Mouse (Mus musculus): ENCODE measurements around the gene B230217C12Rik.
A peak's percentile ranks its signal among the peaks of the same experiment; 100 is the strongest.

B230217C12Rik gene

DNA sequence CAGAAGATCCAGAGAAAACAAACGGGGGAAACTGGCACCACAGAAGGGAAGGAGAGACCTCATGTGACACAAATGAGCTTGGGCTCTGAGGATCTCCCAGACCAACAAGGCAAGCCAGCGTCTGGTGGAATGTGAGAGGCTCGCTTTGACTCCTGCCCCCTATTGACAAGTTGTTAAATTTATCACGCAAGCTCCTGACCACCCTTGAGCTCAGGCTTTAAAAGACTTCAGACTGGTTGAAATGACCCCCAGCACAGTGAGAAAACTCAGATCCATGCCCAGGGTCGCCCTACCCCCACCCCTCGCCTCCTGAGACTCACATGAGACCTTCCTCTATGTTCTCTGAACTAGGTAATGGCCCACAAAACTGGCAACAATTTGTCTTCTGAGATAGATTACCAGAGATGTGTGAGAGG is at the start of gene B230217C12Rik:
B230217C12Rik (plus strand) TSS at position 242 of the 416 bp plus-strand sequence.
- DNase-seq (ENCODE audit: low spot score), result peak; percentile 68

DNA sequence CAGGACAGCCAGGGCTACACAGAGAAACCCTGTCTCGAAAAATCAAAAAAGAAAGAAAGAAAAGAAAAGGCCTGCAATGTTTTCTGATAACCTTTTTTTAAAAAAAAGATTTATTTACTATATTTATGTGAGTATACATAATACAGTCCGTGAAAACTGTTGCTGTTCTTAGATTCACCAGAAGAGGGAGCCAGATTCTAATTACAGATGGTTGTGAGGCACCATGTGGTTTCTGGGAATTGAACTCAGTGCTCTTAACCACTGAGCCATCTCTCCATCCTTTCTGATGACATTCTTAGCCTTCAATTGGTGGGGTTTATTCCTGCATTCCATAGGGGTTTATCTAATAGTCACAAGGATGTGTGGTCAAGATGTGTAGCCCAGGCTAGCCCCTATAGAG is 47.4 kb upstream of the B230217C12Rik start:
- peak; percentile 81 for DNase-seq (ENCODE audit: low spot score)

DNA sequence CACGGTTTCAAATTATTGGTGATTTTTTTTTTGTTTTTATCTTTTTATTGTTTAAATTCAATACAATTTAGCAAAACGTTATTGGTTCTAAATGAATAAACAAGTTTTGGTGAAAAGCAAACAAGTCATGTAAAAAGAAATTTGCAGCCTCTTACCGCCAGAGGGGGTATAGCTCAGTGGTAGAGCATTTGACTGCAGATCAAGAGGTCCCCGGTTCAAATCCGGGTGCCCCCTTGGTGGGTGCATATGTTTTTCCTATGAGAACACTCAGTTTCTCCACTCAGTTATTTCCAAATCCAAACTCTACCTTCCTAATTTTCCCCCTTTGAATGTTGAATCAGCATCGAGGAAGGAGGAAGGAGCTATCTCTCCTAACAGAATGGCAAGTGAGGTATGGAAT is 43.7 kb upstream of the B230217C12Rik start:
- DNase-seq (ENCODE audit: low spot score), result peak; percentile 67

DNA sequence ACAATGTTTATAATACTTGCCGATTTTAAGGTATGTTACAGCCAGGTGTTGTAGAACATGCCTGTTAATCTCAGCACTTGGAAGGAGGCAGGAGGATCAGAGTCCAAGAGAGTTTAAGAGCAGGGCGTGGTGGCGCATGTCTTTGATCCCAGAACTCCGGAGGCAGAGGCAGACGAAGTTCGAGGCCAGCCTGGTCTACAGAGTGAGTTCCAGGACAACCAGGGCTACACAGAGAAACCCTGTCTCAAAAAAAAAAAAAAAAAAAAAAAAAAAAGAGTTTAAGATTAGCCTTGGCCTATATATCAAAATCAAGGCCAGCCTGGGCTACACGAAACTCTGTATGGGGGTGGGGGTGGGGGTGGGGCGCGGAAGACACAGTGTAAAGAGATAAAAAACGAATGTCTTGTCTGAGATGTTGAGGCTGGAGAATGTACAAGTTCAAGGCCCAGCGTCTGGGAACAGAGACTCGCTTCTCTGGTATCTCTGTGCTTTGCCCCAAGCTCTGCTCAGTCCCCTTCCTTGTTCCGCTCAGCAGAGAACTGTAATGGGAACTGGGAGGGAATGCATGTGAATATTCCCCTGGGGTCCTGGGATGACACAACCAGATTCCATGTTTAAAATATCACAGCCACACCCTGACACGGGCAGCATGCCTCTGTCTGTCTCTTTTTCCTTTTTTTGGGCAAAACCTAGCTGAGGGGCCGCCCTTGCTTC is 43.1 kb upstream of the B230217C12Rik start:
- no peak for DNase-seq (ENCODE audit: low spot score)

DNA sequence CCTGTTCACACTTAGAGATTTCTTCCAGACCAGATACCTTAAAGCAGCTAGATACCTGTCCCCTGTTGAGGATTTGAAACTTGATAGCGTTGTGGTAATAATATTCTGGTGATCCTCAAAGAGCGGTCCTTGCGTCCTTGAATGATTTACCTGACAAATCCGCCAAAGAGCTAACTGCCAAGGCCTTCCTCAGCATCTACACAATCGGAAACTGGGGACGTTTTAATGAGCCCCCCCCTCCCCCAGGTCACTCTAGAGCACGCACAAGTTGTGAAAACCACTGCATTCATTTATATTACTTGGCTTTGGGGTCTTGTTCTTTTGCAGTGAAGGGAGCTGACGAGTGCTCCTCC is 42.5 kb upstream of the B230217C12Rik start:
- DNase-seq (ENCODE audit: low spot score), result no peak

DNA sequence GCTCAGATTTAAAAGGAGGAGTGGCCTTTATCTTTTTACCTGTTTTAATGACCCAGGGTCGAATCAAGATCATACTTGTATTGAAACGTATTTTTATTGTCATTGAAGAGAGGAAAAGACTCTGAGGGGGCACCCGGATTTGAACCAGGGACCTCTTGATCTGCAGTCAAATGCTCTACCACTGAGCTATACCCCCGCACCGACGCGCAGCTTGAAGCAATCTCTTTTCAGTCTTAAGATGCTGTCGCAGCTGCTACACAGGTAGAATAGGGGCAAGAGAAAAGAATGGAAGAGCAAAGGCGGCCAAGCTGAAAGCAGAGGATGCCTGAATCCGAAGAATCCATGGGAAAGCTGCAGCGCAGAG is 41.8 kb upstream of the B230217C12Rik start, which contains the start of gene Lasp1:
Lasp1 (plus strand) TSS at position 219 of the 364 bp plus-strand sequence.
- DNase-seq (ENCODE audit: low spot score), result peak; percentile 63

DNA sequence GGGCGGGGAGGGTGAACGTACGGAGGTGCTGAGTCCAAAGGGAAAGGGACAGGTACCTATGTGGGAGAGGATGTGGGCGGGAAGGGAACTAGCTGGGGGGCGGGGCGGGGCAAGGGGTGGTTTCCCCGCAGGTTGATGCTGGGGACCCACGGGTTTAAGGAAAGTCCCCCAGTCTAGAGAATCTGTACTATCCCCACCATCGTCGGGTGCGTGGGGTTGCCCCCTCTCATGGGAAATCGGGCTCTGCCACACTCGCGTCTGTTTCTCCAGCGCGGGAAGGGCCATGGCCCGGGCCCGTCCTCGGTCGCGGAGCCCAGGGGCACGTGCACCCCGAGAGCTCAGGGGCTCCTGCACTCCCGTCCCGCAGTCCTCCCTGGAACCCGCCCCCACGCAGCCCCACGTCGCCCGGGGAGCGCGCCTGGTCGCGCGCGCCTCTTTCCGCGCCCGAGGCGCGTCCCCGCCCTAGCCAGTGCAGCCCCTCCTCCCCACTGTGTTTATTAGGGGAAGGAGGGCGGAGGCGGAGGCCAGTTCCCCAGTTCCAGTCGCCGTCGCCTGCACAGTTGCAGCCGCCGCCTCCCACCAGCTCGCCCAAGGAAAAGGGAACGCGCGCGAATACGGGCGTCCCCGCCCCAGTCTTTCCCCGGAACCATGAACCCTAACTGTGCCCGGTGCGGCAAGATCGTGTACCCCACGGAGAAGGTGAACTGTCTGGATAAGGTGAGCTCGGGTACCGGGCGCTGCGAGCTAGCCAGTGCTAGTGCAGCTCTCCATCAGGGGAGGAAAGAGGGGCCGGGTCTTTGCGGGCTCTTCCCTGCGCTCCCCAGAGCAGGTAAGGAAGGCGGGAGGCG is 41.2 kb upstream of the B230217C12Rik start:
- DNase-seq (ENCODE audit: low spot score), result peak; percentile 75

DNA sequence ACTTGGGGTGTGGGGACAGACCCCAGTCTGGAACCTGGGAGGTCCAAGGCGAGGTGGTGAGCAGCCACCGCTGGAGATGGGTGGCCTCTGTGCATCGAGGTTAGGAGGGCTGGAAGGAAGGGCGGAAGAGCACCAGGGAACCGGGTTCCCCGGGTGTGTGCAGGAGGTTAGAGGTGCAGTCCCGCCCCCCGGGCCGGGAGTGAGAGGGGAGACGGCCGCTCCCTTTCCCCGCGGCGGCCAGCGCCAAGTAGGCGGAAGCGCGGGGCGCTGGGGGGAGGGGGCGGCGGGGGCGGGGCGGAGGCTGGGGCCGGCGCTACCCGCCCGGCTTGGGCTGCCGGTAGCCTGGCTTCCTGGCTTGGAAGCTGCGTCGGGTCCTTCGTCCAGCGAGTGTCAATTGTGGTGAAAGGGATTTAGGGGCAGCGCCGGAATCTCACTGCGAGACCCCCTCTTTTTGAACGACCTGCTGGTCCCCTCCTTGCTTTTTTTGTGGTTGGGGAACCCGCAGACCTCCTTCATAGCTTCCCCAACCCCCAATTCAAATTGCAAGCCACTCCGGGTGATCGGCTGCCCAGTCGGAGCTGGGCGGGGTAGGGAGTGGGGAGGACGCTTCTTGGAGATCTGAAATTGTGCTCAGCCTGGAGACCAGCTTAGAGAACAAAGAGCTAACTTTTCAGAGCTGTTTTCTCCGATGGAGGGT is 40.4 kb upstream of the B230217C12Rik start:
- DNase-seq (ENCODE audit: low spot score), result peak; percentile 71

DNA sequence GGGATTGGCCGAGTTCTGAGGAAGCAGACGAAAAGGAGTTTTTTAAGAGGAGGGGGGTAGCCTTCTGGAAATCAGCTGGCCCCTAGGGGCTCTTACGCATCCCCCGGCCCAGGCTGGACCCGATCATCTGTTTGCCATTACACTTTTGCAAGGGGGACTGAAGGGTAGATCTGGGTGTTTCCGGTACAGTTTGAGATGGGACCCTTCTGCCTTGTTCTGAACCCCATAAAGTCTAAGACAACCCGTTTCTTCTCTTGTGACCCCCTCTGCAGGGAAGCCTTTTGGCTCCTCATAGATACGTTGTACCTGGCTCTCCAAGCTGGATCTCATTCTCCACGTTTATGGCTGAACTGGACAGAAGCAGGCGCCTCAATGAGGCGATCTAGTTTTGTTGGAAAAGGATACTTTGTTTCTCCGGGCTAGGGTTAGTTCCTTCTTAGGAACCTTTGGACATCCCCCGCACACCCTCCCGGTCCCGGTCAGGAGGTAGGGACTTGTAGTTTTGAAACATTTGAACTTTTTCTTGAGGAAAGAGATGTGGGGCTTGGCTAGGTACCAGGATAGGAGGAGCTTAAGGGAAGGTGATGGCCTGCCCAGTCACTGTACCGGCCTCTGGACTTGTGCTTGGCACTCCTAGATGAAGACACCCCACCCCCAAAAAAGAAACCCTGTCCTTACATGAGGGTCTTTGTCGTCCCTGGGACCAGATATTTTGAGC is 39.7 kb upstream of the B230217C12Rik start:
- peak; percentile 75 for DNase-seq (ENCODE audit: low spot score)

DNA sequence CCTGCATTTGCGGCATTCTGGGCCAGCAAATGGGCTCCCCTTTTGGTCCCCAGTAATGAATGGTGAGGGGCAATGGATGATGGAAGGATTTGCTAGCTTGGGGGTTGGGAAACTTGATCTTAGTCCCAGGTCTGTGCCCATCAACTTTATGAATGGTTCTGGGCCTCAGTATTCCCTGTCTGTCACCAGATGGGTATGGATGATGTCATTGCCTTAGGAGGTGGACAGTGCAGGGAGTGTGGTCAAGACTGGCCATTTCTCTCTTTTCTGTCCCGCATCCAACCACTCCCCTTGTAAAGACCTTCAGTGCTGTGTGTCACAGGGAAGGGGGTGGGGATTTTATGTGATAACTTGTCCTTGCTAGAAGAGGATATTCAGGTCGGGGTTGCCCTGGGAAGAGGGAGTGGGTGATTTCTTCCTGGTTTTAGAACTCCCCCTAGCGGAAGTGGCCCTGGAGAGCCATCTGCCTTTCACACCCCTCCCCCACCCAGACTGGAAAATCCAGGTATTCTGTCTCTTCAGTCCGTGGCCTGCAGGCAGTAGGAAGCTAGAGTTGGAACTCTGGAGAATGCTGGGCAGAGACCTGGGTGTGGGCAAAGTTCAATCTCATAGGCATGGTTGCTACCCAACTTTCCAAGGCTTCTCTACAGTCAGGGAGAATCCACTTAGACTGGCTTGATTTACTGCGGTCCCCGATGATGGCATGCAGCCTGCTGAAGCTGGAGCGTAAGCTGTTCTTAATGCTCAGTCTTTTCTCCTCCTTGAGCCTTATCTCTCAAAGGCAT is 39.0 kb upstream of the B230217C12Rik start:
- peak; percentile 72 for DNase-seq (ENCODE audit: low spot score)

DNA sequence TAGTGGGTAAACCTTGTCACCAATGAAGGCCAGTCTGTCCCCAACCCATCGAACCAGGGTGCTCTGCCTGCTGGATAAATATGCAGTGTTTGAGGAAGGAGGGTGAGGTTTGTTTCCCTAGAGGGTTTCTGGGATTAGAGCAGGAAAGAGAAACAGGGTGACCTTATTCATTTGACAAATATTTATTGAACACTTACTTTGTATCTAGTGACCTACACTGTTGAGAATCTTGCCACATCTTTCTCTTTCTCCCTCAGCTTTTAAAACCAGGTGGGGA is 38.4 kb upstream of the B230217C12Rik start:
- no peak for DNase-seq (ENCODE audit: low spot score)

DNA sequence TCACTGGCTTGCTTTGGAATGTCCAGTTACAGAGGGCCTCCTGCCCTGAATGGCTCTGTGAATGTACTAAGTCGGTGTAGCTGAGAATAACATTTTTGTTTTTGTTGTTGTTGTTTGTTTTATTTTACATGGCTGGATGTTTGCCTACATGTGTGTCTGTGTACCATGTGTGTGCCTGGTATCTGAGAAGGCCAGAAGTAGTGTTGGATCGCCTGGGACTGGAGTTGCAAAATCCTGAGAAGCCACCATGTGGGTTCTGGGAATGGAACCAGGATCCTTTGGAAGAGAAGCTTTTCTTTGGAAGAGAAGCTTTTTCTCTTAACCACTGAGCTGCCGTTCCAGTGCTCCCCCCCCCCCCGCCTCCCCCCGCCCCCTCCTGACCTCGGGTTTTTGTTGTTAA is 38.1 kb upstream of the B230217C12Rik start:
- peak; percentile 80 for DNase-seq (ENCODE audit: low spot score)

DNA sequence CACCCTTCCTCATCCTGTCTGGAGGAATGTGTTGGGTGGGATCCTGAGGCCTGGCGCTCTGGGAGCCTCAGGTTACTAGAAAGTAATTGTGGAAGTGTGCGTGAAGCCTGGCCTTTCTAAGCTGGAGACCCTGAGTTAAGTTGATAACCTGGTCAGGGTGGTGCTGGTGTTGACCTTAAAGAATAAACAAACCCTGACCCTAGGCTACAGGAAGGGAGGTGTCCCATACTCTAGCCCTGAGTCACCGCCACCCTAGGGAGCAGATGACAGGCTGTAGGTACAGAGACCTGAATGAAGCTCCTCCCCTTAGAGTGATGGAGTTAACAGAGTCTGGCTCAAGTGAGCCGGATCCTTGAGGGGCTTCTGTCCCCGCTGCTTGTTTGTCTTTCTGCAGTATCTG is 36.7 kb upstream of the B230217C12Rik start:
- no peak for DNase-seq (ENCODE audit: low spot score)

DNA sequence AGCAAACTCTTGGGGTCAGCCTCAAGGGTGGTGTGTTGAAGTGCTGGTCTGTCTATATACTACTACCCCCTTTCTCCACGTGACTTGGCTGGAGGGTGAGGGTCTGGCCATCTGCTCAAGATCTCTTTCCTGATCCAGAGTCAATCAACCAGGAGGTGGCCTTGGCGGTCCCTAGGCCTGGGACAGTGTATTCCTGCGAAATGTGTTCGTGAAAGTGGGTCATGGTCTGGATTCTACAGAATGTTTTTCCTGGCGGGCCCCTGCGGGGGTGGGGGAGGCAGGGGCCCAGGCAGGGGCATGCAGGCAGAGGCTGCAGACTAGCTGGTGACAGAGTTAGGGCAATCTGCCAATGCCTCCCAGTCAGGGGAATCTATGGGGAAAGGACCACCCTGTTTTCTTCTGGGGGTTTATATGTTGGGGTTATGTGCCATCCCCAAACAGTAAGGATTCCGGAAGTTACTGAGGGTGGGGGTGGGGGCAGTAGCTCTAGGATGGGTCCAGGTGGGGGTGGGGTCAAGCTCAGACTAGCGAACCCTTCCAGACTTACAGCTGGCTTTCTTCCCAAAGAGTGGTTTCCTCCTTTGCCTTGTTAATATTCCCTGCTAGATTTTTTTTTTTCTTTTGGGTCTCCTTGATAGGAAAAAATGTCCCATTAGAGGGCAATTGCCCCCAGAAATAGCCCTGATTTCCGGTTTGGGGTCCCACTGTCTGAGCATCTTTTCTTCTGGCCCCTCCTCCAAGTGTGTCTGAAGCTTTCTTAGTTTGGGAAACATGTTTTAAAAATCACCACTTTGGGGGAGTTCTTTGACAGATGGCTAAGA is 35.5 kb upstream of the B230217C12Rik start:
- DNase-seq (ENCODE audit: low spot score), result peak; percentile 55

DNA sequence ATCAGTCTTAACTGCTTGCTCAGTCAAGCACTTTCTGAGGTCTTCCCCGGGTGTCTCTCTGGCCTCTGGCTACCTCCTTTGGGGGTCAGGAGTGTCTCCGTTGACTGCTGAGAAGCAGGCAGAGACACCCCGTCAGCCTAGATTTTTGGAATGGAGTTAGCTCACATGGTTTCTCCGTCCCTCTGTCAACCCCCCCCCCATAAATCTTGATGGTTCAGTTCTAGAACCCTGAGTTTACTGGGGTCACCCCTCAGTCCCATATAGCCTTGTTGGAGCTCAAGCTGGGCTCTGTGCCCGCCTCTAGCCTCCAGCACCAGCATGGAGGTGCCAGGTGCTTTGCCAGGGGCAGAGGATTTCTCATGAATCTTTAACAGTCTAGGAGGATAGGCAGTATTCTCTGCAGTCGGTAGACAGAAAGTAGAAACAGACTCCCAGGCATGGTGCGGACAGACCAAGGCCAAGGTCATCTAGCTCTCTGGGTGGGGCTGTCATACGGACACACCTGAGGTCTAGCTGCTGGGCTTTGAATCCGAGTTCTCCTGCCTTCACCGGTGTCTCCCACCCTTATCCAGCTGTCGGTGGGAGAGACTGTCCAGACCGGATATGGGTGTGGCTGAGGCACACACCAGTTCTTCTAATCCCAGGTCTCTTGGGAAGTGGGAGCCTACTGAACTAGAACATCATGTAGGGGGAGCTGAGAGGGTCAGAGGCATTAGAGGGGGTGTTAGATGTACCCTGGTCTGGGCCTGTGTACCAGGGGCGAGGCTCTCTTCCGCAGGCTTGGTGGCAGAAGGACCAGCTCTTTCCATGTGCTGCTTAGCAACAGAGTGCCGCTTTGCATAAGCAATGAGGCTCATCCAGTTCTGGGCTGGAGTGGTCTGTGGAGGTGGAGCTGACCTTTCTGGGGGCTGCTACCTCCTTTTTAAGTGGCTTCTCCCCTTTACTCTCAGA is 34.6 kb upstream of the B230217C12Rik start:
- DNase-seq (ENCODE audit: low spot score), result no peak

DNA sequence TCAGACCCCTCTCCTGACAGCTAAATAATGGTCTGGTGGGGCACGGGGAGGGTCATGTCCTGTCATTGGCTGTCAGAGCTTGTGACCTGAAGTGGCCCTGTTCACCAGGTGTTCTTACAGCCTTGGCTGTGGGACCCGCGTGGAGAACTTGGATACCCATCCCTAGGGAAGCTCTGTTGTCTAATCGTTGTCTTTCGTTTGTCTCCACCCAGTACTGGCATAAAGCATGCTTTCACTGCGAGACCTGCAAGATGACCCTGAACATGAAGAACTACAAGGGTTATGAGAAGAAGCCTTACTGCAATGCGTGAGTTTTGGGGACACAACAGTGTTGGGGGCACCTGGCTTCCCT is 34.0 kb upstream of the B230217C12Rik start:
- DNase-seq (ENCODE audit: low spot score), result no peak

DNA sequence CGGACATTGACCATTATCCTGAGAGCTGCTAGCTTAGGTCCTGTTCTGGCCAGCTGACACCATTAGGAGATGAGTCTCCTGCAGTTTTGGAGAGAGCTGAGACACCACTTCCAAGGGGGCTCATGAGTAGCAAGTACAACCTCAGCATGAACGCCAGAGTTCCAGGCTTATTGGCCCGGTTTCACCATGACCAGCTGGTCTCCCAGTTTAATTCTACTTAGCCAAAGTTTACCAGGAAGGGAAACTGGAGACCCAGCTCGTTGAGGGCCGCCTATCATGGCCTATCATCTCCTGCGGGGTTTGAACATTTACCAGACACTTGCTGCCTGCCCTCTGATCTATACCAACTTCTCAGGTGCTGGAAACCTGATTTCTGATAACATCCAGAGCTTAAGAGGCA is 33.0 kb upstream of the B230217C12Rik start:
- DNase-seq (ENCODE audit: low spot score), result no peak

DNA sequence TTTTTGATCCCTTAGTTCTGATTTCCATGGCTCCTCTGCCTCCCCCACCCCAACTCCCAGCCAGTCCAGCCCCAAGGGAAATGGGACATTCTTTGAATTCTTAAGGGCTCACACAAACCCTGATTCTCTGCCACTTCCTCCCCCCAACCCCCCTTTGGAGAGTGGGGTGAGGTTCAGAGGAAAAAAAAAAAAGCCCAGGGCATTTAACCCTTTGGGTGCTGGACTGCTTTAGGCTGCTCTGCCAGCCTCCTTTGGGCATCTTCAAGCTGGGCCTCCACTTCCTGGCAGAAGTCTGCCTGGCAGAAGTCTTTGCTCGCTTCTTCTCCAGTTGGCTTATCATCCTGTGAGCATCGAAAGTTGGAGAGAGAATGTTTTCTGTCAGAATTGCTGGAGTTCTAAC is 32.5 kb upstream of the B230217C12Rik start:
- peak; percentile 74 for DNase-seq (ENCODE audit: low spot score)

DNA sequence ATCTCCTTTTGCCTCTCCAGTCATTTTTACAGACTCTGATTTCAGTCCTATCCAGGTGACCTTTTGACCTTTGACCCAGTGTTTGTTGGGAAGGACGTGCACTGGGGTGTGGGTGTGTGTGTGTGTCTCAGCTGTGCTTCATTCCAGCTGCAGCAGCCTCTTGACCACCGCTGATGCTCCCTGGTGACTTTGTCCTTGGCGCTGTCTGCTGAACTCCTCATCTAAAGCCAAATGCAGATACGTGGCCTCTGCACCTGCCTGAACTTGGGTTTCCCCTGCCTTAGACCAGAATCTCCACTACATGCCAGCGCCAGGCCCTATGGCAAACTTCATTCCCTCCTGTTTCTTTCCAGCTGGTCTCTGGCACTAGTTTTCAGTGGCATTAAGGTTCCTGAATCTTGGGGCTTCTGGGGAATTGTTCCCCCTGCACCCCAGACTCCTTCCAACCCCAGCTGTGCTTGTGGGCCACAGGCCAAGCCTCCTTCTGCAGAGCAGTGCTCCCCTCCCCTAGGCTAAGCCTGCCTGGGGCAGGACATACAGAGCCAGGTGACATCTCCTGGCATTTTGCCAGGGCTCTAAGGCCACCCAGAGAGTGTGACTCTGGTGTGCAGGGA is 31.9 kb upstream of the B230217C12Rik start:
- no peak for DNase-seq (ENCODE audit: low spot score)
